Mouse (Mus musculus): ENCODE measurements around the gene Nsf. TPM values are rescaled to one million over a fixed set of nuclear protein-coding genes. Genes with fewer than 3 reads are reported as not detected.
A peak's percentile ranks its signal among the peaks of the same experiment; 100 is the strongest.
"Not testable (repeated sequence)": the region's sequence is repeated elsewhere in the genome, so short reads cannot be mapped to it uniquely, and the experiment has no call there.

The Nsf gene
- polyA plus RNA-seq, 1 experiment from 2014 or later, result 59.6 TPM

GRCm38 (mm10) chr11:103879476-103879875 lies 74.4 kb downstream of the Nsf start:
- H3K36me3 ChIP-seq, result peaks cover 57% of the 10 kb centered on the region
- H3K4me1 ChIP-seq; H3K27ac ChIP-seq (replicated peaks); H3K4me3 ChIP-seq; H3K9me3 ChIP-seq (replicated peaks); H3K27me3 ChIP-seq (ENCODE audit: low read depth, poor library complexity, severe bottlenecking); DNase-seq (ENCODE audit: low spot score): not testable (repeated sequence)
- WGBS, result 87% methylated on average over 8 of the region's 8 CpGs

- Histone ChIP-seq H3K27ac (replicated peaks) (no peak overlapping the region), H3K27me3 (ENCODE audit: low read depth, poor library complexity, severe bottlenecking) (no peaks in the 10 kb centered on the region), H3K36me3 (peaks cover 54% of the 10 kb centered on the region), H3K9me3 (replicated peaks) (no peaks in the 10 kb centered on the region), H3K4me3 (no peak overlapping the region), H3K4me1 (no peaks in the 10 kb centered on the region)
- no peak for DNase-seq (ENCODE audit: low spot score)
- 90% methylated on average over 6 of the region's 6 CpGs for WGBS
These were observed 75.4 kb downstream of the Nsf start for GRCm38 (mm10) chr11:103878441-103878840.

GRCm38 (mm10) chr11:103870352-103870751 lies 83.5 kb downstream of the Nsf start:
- no peak overlapping the region for H3K27ac ChIP-seq (replicated peaks)
- no peaks in the 10 kb centered on the region for H3K9me3 ChIP-seq (replicated peaks)
- DNase-seq (ENCODE audit: low spot score), result no peak
- H3K4me3 ChIP-seq, result no peak overlapping the region
- no peaks in the 10 kb centered on the region for H3K27me3 ChIP-seq (ENCODE audit: low read depth, poor library complexity, severe bottlenecking)
- H3K4me1 ChIP-seq, result peaks cover 5% of the 10 kb centered on the region; the same call in 1 of the 2 replicates
- WGBS, result 80% methylated on average over 9 of the region's 9 CpGs
- H3K36me3 ChIP-seq, result peaks cover 59% of the 10 kb centered on the region

- no peaks in the 10 kb centered on the region for H3K27me3 ChIP-seq (ENCODE audit: low read depth, poor library complexity, severe bottlenecking)
- H3K4me1 ChIP-seq, result peaks cover 5% of the 10 kb centered on the region; the same call in 1 of the 2 replicates
- DNase-seq (ENCODE audit: low spot score), result no peak
- no peak overlapping the region for H3K4me3 ChIP-seq
- peaks cover 56% of the 10 kb centered on the region for H3K36me3 ChIP-seq
- H3K9me3 ChIP-seq (replicated peaks), result no peaks in the 10 kb centered on the region
- 67% methylated on average over 5 of the region's 5 CpGs for WGBS
- no peak overlapping the region for H3K27ac ChIP-seq (replicated peaks)
These were observed 86.2 kb downstream of the Nsf start for GRCm38 (mm10) chr11:103867702-103868101.

GRCm38 (mm10) chr11:103865346-103865745 lies 88.5 kb downstream of the Nsf start:
- WGBS, result 57% methylated on average over 7 of the region's 7 CpGs
- H3K9me3 ChIP-seq (replicated peaks), result no peaks in the 10 kb centered on the region
- H3K4me3 ChIP-seq, result no peak overlapping the region
- no peak overlapping the region for H3K27ac ChIP-seq (replicated peaks)
- DNase-seq (ENCODE audit: low spot score), result no peak
- H3K36me3 ChIP-seq, result peaks cover 55% of the 10 kb centered on the region
- H3K27me3 ChIP-seq (ENCODE audit: low read depth, poor library complexity, severe bottlenecking), result no peaks in the 10 kb centered on the region
- peaks cover 14% of the 10 kb centered on the region for H3K4me1 ChIP-seq

GRCm38 (mm10) chr11:103864486-103864885 lies 89.4 kb downstream of the Nsf start:
- Histone ChIP-seq H3K27me3 (ENCODE audit: low read depth, poor library complexity, severe bottlenecking) (no peaks in the 10 kb centered on the region), H3K4me1 (peaks cover 23% of the 10 kb centered on the region), H3K36me3 (peaks cover 54% of the 10 kb centered on the region), H3K27ac (replicated peaks) (no peak overlapping the region), H3K4me3 (no peak overlapping the region), H3K9me3 (replicated peaks) (no peaks in the 10 kb centered on the region)
- WGBS, result 87% methylated on average over 4 of the region's 4 CpGs
- no peak for DNase-seq (ENCODE audit: low spot score)

- Histone ChIP-seq H3K4me3 (no peak overlapping the region), H3K36me3 (peaks cover 56% of the 10 kb centered on the region), H3K4me1 (peaks cover 28% of the 10 kb centered on the region), H3K27me3 (ENCODE audit: low read depth, poor library complexity, severe bottlenecking) (no peaks in the 10 kb centered on the region), H3K9me3 (replicated peaks) (no peaks in the 10 kb centered on the region), H3K27ac (replicated peaks) (no peak overlapping the region)
- 89% methylated on average over 8 of the region's 8 CpGs for WGBS
- DNase-seq (ENCODE audit: low spot score), result no peak
These were observed 90.9 kb downstream of the Nsf start for GRCm38 (mm10) chr11:103862951-103863350.

DNA sequence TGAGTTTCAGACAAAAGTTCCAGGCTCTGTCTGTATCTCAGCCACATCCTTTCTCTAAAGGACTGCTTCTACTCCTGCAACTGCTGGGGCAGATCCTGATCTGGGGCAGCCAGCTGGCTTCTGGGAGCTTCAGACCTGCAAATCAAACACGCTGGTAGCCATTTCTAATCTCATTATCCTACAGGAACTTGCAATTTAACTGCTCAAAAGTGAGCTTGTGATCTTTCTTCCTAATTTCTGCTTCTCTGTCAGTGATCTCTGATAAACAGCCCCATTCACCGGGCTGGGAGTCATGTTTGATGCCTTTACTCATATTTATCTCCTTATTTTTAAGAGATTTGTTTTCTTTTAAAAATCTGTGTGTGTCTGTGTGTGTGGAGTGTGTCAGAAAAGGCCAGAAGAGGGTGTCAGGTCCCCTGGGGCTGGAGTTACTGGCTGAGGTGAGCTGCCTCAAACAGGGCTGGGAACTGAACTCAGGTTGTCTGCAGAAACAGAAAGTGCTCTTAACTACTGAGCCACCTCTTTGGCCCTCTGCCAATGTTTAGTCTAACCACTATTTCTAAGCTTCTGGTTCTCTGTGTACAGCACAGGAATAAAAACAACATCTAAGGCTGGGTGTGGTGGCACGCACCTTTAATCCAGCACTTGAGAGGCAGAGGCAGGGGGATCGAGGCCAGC lies 93.8 kb downstream of the Nsf start:
- peaks cover 65% of the 10 kb centered on the region for H3K36me3 ChIP-seq
- no peaks in the 10 kb centered on the region for H3K9me3 ChIP-seq (replicated peaks)
- H3K27ac ChIP-seq (replicated peaks), result peak overlapping the region; percentile 67
- 74% methylated on average over 4 of the region's 4 CpGs for WGBS
- H3K4me3 ChIP-seq, result no peak overlapping the region
- no peak for DNase-seq (ENCODE audit: low spot score)
- H3K27me3 ChIP-seq (ENCODE audit: low read depth, poor library complexity, severe bottlenecking), result no peaks in the 10 kb centered on the region
- peaks cover 40% of the 10 kb centered on the region for H3K4me1 ChIP-seq

DNA sequence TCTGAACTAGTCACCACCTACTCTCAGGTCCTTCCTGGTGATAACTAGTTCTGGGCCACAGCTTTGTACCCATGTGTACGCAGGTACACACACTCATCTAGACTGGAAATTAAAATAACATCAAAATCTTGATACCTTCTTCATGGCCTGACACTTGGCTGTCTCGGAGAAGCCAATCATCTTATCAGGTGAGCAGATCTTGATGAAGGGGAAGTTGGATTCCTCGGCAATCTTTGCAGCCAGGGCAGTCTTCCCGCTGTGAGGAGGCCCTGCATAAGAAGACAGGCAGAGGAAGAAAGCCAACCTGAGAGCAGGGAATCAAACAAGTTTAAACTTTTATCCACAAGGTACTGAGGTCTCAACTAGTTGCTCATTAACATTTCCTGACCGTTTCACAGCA lies 95.1 kb downstream of the Nsf start:
- Histone ChIP-seq H3K9me3 (replicated peaks) (no peaks in the 10 kb centered on the region), H3K27ac (replicated peaks) (no peak overlapping the region), H3K4me3 (no peak overlapping the region), H3K27me3 (ENCODE audit: low read depth, poor library complexity, severe bottlenecking) (no peaks in the 10 kb centered on the region), H3K4me1 (peaks cover 53% of the 10 kb centered on the region), H3K36me3 (peaks cover 58% of the 10 kb centered on the region)
- 69% methylated on average over 5 of the region's 5 CpGs for WGBS
- DNase-seq (ENCODE audit: low spot score), result no peak

DNA sequence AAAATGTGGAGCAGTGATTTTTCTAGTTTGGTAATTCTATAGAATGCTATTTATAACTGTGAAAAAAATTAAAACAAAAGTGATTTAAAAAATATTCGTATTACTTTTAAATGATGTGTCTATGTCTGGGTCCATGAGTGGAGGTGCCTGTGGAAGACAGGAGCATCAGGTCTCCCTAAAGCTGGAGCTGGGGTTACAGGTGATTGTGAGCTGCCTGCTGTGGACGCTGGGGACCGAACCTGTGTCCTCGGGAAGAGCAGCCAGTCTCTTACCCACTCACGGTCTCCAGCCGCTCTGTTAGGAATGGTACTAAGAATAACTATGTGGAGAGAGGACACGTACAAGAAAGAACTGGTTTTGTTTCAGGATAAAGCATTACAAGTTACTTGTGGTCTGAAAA lies 97.2 kb downstream of the Nsf start:
- Histone ChIP-seq H3K36me3 (peaks cover 45% of the 10 kb centered on the region), H3K27me3 (ENCODE audit: low read depth, poor library complexity, severe bottlenecking) (no peaks in the 10 kb centered on the region), H3K4me1 (peaks cover 68% of the 10 kb centered on the region), H3K27ac (replicated peaks) (no peak overlapping the region), H3K4me3 (no peak overlapping the region), H3K9me3 (replicated peaks) (no peaks in the 10 kb centered on the region)
- no peak for DNase-seq (ENCODE audit: low spot score)
- 91% methylated on average over 7 of the region's 7 CpGs for WGBS

- H3K27ac ChIP-seq (replicated peaks), result peak overlapping the region; percentile 76
- no peaks in the 10 kb centered on the region for H3K27me3 ChIP-seq (ENCODE audit: low read depth, poor library complexity, severe bottlenecking)
- 26% methylated on average over 9 of the region's 9 CpGs for WGBS
These were observed 99.6 kb downstream of the Nsf start for GRCm38 (mm10) chr11:103854294-103854693.

GRCm38 (mm10) chr11:103853284-103853920 lies 100.5 kb downstream of the Nsf start:
- peak; percentile 50 for DNase-seq (ENCODE audit: low spot score)
- peak overlapping the region; percentile 33; the same call in 1 of the 2 replicates for H3K4me3 ChIP-seq
- peak overlapping the region; percentile 76 for H3K27ac ChIP-seq (replicated peaks)
- peaks cover 23% of the 10 kb centered on the region for H3K36me3 ChIP-seq
- H3K9me3 ChIP-seq (replicated peaks), result no peaks in the 10 kb centered on the region
- H3K4me1 ChIP-seq, result peaks cover 48% of the 10 kb centered on the region
- 14% methylated on average over 10 of the region's 10 CpGs for WGBS
- H3K27me3 ChIP-seq (ENCODE audit: low read depth, poor library complexity, severe bottlenecking), result no peaks in the 10 kb centered on the region

More at GRCm38 (mm10) chr11:103854294-103854693, 99.6 kb downstream of the Nsf start:
- Histone ChIP-seq H3K4me3 (peak overlapping the region; percentile 33), H3K36me3 (peaks cover 29% of the 10 kb centered on the region), H3K4me1 (peaks cover 55% of the 10 kb centered on the region), H3K9me3 (replicated peaks) (no peaks in the 10 kb centered on the region)
- peak; percentile 58 for DNase-seq (ENCODE audit: low spot score)

DNA sequence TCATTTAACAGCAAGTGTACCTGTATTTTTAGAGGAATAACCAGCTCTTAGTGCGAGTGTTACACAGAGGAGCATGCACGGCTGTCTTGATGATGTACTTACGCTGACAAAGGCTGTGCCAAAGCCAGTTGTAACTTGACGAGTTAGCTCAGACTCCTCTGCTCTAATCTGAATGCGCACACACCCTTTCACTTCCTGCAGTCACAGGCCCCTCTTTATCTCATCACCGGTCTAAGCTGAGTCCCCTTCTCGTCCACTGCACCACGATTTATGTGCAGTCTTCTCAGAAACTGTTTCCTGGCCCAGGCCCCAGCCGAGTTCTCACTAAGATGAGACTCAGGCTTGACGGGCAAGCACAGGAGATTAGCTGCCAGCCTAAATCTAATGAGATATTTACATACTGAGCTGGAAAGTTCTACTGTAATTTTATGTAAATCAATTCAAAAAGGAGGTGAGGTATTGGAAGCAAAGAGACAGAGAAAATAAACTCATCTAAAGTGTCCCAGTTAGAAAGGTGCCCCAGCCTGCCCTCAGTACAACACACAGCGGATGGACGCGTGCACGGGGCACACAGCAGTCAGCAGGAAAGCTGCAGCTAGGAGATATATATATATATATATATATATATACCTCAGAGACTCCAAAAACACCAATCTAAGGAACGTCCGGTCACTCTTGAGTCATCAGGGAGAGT lies 101.1 kb downstream of the Nsf start:
- H3K4me1 ChIP-seq, result peaks cover 46% of the 10 kb centered on the region
- no peaks in the 10 kb centered on the region for H3K27me3 ChIP-seq (ENCODE audit: low read depth, poor library complexity, severe bottlenecking)
- no peaks in the 10 kb centered on the region for H3K9me3 ChIP-seq (replicated peaks)
- peaks cover 21% of the 10 kb centered on the region for H3K36me3 ChIP-seq
- 54% methylated on average over 16 of the region's 16 CpGs for WGBS
- peak overlapping the region; percentile 76 for H3K27ac ChIP-seq (replicated peaks)
- H3K4me3 ChIP-seq, result no peak overlapping the region
- DNase-seq (ENCODE audit: low spot score), result no peak
